Mouse (Mus musculus): Measurements from ENCODE around the gene Auh.

The Auh gene

DNA sequence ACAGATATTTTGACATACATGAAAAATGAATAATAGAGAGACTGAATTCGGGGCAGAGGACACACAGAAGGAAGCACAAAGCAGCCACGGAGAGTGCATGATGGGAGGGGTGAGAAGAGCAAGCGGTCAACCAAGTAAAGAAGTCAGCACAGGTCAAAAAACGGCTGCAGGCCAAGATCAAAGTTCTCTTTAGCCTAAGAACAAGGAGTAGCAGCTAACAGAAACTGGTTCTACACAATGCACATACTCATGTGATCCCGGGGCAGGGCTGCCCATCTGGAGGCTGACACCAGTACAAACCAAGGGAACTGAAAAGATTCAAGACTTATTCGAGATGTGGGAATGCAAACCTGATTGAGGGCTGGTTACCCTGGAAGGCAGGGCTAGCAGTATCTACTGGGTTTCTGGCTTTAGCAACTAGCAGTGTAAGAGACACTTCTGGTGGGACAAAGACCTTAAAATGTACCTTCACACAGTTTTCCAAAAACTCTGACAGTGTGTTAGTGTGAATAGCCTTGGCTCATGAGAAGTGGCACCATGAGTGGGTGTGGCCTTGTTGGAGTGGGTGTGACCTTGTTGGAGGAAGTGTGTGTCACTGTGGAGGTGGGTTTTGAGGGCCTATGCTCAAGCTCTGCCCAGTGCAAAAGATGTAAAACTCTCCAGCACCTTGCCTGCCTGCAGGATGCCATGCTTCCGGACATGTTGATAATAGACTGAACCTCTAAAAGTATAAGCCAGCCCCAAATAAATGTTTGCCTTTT, 8.2 kb downstream of the Auh start:
- DNase-seq = no peak

DNA sequence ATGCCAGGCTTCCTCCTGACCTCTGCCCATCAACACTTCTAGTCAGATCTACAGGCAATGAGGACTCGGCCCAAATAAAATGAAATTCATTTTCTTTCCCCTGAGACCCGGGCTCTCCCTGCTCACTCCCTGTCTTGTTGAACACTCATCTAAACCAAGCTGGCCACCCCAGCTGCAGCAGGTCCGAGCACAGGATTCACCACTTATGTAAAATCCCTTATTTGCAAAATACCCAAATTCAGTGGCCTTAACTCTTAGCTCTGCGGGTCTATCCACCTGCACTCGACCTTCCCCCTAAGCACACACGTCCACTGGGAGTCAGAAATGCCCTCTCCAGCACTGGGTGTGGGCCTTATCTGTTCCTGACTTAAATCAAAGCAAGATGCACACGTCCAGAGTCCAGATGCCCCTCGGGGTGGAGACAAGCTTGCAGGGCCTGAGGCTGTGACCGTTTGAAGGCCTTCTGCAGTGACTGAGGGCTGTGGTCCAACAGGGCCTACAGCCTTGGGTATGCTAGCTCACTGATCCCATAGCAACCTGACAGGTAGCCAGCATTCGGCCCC, 9.6 kb downstream of the Auh start:
- no peak for DNase-seq

DNA sequence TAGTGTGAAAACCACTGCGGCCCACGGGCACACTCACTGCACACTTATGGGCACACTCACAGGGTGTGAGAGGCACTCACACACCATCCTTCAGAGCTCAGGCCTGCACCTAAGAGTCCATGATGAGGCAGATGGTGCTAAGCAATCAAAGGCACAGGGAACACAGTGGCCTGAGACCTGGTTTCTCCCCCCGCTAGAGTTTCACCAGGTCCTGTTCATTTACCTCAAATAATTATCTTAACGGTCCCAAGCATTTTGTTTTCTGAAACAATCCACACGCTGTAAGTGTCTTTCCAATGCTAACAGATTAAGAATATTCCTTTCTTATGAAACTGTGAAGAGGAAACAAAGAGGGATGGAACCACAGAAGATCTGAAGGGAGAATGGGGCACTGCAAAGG, 11.1 kb downstream of the Auh start:
- no peak for DNase-seq

DNA sequence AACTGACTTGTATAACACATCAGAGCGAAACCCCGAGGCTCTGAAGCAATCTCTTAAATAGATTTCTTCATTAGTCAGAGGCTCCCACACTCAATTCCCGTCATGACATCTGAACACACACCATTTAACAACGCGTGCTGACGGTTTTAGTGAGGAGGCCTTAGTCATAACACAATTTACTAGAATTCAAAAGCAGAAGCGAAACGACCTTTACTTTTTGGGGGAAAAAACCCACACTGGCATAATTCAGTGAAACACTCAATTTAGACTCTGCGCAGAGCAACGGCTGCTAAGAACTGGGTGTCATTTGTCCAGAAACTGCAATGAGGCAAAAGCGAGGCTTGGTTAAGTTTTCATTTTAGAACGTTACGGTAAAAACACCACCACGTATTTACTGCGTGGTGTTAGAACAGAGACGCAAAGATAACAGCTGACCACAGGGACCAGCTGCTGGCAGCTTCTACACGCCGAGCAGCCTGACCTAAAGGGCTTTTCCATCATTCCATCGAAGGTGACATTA, 14.8 kb downstream of the Auh start:
- no peak for DNase-seq

DNA sequence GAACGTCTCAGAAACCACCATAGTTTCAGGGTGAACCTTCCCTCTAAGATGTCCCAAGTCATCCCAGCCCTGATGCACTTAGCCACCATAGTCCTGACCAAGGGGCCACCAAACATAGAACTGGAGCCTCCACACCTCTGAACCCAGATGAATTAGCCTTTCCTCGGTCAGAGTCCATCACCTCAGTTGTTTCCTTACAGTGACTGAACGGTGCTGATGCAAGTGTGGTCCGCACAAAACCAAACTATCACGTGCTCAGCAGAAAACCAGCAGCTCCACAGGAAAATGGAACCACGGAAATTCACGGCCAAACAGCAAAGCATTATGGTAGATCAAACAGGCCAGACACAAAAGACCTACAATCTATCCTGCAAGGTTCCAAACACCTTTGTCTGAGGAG, 15.6 kb downstream of the Auh start:
- DNase-seq = no peak

DNA sequence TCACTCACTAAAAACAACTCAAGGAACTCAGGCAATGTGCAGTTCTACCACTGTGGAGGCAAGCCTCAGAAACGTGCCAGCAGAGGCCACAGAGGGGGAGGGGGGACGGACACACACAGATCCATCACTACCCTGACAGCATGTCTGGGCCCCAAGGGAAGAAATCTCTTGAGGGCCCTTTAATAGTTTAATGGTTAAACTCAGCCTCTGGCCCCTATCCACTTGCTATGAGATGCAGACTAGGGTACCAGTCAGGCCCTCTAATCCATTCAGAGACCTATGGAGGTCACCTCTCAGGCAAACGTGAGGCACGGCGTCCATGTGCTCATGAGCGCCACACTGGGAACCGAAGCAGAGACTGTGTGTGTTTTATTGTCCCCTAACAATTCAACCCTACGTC, 17.0 kb downstream of the Auh start:
- no peak for DNase-seq

DNA sequence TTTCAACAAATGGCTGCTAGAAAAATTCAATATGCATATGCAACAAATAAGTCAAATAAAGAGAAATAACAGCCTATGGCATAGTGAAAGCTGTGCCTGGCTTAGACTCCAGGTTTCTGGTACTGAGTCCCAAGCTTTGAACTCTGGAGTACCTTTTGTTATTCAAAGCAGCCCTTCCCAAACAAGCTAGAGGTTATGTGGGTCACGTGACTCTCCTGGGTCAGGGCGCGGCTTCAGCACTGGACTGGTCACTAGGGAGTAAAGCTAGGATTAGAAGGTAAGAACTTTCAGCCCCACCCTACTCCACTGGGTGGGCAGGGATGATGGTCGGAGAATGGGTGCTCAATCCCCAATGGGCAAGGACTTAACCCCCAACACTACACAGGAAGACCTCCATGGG, 18.2 kb downstream of the Auh start:
- no peak for DNase-seq

DNA sequence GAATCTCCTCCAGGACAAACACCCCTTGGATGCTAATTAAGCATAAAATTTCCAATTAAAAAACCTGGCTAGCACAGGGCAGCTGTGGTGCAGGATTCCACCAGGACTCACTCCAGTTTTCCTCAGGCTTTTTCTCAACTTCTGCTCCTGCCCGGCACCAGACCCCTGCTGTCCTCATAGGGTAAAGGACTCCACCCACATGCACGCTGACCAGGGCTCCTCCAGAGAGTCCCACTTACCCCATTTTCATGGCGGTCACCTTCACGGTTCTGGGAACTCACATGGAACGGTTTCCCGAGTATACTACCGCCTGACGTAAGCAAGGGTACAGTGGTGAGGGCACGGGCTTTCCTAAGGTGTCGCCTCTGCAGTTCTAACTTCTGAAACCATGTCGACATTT, 23.2 kb downstream of the Auh start:
- DNase-seq = no peak

DNA sequence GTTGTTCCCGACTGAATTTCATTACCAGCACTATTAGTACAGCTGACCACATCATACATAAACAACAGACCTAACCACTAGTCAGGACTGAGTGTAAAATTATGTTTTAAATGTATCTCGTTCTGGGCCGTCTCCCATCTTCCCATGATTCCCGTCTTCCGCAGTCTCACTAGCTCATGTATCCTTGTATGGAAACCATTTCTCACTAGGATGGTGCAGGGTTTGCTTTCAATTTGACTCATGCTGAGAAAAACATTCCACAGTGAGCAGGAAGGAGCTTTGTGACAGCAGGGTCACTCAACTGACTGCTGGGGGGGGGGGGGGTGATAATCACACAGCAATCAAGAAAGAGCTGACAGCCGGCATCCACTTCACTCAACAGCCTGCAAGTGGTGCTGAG, 25.3 kb downstream of the Auh start:
- no peak for DNase-seq

DNA sequence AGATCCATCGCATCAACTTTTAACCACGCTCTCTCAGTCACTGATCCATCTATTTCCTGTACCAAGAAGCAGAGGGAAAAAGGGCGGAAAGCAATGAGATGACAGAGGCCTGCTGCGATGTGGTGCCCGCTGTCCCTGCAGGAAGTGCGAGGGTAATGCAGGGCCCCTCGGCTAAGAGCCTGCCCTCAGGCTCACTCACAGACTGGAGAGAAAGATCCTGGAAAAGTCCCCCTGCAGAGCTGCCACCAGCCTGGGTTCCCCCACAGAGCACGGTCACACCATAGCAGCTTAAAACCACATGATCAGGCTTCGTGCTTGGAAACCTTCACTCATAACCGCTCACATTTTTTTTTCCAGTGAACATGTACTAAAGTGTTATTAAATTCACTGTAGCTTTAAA, 25.7 kb downstream of the Auh start:
- DNase-seq = no peak

DNA sequence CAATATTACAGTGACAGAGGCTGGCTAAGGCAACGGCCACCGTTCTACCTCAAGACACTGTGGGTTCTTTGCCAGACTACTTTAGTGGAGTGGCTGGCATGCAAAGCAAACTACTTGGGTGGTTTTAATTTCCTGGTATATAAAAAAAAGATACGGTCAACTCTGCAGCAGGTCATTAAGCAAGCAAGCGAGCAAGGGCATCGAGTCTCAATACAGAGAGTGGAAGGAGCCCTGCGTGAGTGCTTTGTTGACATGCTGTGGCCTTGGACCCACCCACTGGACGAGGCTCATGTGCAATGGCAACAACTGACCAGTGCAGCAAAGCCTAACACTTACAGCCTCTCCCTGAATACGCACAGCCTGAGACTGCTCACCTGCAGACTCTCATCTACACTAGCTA, 27.0 kb downstream of the Auh start:
- no peak for DNase-seq

DNA sequence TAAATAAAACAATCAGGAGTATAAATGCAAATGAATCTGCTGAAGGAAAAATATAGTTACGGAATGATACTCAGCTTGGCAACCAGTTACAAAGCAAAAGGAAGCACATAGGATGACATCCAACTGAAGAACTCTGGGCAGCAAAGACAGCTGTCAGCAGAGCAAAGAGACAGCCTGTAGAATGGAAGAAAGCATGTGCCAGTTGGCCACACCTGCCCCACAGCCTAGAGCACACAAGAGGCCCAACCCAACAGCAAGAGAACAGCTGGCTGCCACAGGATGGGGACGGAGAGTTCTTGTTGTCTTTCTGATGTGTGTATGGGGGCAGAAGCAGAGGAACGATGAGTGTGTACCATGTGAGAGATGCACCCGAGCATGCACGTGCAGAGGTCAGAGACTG, 29.8 kb downstream of the Auh start:
- DNase-seq = no peak

DNA sequence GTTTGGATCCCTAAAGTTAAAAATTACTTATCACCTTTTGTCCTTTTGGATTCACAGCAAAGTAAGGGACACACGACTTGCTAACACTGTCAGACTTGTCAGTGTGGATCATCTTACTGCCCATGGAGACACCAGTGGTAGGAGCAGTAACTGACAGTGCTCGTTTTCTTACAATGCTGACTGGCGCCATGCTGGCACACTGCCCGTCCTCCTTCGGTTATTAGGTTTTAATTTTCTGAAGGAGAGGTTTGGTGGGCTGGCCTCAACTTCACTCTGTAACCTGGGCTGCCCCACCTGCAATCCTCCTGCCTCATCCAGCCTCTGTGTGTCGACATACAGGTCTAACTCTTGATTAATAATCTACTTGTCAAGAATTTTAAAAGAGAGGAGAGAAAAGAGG, 31.7 kb downstream of the Auh start:
- no peak for DNase-seq

DNA sequence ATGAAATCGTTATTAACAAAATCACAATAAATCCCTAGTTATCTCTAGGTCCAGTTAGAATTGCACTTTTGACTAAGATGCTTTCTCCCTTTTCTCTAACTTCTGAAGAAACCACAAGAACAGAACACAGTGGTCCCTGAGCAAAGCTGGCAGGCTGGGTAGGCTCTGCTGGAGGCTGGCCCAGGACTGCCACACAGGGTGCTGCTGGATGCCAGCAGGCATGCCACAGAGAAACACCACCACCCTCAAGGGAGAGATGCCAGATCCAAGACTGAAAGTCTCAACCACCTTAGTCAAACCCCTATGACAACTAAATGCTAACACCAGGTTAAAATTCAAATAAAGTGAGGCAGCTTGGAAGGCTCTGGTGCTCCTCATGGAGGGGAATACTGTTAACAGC, 36.7 kb downstream of the Auh start:
- DNase-seq = peak; percentile 32 to 44

DNA sequence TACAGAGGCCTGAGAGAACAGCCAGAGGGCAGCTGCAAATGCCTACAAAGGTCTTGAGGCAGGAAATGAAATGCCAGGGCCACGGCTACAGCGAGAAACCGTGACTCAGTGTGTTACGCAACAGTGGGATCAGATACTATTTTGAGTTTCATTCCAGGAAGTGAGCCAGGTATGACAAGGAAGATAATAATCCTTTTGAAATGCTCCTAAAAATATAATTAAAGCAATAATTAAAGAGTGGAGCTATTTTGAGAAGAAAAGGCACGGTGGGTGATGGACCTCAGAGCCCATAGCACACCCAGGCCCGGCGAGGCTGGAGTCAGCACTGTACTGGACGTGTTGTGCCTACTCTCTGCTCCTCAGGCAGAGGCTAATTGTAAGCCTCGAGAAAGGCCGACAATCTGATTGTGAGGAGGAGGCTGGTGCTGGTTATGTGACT, 37.4 kb downstream of the Auh start:
- DNase-seq = peak; percentile 56 to 76

DNA sequence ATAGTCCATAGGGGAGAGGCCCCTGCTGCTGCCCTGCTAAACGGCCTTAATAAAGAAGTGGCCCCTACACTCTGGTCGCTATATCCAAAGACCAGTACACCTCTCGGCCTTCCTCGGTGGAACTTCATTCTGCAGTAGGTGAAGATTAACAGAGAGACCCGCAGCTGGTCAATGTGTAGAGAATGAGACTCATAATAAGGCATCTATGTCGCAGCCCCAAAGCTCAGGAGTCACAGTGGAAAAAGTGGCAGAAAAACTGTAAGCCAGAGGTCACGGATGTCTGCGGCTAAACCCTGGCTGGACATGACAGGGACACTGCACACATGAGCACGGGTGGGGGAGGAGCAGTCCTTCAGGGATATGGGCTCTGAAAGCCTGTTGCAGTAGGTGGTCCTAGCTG, 39.2 kb downstream of the Auh start:
- DNase-seq = no peak

DNA sequence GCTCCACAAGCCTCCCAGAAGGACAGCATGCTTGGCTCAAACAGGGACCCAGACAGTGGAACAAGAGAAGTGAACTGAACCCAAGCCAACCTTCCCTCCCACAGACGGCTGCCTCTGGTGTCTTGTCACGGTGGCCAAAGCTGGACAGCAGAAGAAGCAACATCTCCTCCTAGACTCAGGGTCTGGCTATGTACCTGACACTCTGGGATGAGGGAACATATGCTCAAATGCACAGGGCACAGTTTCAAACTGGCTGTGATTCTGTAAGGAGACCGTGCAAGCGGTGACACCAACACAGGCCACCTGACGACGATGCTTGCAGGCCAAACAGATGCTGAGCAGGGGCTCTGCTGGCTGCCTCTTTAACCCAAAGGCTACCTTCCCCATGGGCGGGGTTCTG, 42.7 kb downstream of the Auh start:
- DNase-seq = peak; percentile 18 to 27

DNA sequence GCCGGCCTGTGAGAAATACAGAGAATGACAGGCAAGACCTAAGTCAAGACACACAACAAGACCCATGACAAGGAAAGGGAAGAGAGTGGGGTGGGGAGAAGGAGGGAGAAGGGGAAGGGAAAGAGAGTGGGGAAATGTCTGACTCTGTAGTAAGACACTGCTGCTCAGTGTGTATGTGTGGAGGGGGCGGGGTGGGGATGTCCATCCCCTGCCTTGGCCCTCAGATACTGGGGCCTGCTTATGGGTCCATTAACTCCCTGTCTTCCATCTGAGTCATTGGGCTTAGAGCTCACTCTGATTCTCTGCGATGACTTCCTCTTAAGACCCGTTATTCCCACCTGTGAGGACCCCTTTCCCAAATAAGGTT, 45.5 kb downstream of the Auh start:
- no peak for DNase-seq

DNA sequence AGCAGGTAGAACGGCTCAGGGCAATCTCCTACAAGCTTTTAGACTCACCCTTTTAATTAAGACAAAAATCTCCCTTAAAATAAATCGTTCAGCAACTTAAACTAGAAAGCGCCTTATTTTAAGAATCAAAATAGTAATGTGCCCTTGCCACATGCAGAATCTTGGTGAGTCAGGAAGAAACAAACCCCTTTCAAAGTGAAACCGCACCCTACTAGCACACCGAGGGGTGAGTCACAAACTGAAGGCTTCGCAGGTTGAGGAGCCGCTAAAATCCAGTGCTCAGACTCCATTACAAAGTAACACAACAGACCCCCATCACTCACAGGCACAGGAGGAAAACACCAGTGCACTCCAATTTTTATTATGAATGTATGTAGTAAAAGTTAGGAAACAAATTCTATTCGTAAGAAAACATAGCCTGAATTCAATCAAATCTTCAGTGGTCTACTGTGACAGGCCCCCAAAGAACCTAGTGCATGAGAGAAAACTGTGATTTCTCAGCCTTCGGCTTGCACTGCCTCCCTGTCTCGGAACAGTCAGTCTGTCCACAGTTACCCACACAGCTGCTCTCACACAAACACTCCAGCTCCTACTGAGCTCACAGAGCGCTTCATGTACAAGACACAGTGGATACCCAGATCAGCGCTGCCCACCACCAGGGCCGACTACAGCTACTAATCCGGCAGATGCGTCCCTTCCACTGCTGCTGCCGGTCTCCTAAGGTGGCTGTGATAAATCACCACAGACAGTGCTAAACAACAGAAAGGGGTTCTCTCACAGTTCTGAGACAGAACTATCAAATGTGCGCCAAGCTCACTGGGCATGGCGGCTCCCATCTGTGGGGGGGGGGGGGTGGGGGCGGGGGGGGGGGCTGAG, 46.2 kb downstream of the Auh start:
- DNase-seq = no peak

DNA sequence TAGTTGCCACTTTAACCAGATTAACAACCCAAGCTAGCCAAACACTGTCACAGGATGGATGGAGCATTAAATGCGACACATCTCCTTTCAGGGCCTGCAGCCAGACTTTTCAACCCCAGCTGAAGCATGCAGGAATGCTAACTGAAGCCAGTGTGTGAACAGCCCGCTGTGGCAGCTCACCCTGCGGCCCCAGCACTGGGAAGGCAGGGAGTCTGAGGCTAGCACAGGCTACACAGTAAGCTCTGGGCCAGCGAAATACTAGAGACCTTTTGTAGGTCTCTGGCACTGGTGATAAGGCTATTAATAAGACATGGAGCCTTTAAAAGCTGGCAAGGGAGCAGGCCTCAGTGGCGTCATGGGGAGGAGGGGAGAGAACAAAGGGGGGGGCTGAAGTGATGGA, 49.1 kb downstream of the Auh start:
- no peak for DNase-seq

DNA sequence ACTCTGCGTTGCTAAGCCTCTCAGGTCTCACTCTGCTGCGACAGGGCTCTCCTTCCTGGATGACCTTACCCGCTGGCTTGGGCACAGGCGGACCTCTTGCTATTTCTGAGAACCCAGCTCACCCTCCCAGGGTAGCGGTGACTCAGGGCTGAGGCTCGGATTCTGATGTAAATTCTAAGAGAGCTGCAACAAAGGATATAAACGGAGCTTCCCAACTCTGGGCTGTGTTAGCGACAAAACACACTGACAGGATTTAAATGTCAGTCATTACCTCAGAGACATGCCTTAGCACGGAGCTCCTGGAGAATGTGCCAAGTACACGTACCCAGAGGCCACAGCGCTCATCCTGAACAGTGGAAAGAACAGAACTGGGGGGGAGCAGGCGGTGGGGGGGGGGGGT, 49.6 kb downstream of the Auh start:
- DNase-seq = peak; percentile 20 to 38

DNA sequence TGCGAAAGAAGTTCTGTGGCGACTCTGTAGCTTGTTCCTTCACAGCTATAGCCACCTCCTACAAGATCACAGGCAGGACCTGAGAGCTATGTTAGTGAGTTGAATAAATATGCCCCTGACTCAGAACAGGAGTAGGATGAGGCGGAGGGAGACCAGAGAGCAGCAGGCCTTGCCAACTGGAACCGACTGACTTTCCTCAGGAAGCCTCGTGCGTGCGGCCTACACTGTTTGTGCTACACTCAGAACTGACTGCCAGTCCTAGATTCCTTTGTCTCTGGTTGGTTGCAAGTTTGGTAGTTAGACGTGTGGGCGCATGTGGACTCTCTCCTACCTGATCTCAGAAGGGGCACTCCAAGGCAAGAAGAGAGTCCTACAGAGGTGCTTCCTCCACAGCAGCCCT, 50.2 kb downstream of the Auh start:
- DNase-seq = no peak

DNA sequence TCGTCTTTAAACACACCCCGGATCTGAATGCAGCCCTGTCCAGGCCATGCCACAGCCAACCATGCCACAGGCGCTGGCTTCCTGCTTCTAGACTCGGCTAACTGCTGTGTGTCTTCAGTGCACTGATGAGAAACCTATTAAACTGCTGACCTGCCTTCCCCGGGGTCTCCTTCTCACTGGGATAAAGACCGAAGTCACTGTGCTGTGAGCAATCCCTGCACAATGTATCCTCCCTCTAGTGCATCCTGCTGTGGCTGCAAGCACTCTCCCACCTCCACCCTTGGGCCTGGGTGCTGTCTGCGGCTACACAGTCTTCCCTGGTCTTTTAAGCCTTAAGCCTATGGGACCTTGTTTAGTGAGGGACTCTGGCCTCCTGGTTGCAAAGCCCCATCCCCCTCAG, 50.7 kb downstream of the Auh start:
- DNase-seq = no peak
